Comparison of ENCODE assay signal across 18 mouse cellular contexts in the genomic region with DNA sequence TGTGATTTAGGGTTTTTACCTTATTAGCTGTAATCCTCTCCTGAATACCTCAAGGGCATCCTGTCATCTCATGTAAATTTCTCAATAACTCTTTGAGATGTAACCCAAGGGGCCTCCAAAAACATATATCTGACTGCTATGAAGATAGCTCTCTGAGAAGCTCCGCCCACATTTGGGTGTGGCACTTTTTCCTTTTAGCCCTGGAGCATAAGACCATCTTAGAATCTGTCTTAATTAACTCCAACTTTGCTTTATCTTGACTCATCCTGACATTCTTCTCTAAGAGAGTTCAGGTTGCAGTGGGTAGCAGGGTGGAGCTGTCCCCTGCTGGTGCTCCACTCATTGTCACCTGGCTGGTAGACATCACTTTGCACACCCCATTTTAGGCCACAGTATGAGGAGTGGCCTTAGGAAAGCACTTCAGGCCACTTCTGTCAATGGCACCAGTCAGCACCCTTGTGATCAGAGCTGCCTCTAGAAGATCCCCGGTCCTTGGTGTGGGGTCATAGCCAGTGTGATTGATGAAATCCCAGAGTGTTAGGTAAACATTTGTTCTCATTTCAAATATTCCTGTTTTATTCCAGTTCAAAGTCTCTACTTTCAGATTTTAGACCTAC. TPM values are rescaled to one million over a fixed set of nuclear protein-coding genes. Genes with fewer than 3 reads are reported as not detected.
DNase-seq lines count a peak whose midpoint lies in the region; ATAC-seq lines count a peak whose summit lies in the region.
"Had no signal": no experiment of that assay in that cellular context is flagged by ENCODE, and none has a peak within 500 bp of the region (broad histone marks: within the 10 kb centered on the region; RNA-seq: fewer than 3 reads in every experiment).

No protein-coding gene starts in this region.

- no peak overlapping the region for H3K27ac ChIP-seq in embryonic facial prominence, embryonic 15.5 days (replicated peaks)
- no peak overlapping the region for H3K27ac ChIP-seq in liver, embryonic 15.5 days (replicated peaks)
- H3K27ac ChIP-seq: heart, embryonic 13.5 days; hindbrain, embryonic 10.5 days; limb, embryonic 13.5 days; midbrain, embryonic 12.5 days had no signal

- H3K4me1 ChIP-seq in embryonic facial prominence, embryonic 15.5 days = no peaks in the 10 kb centered on the region
- peaks cover 31% of the 10 kb centered on the region for H3K4me1 ChIP-seq in liver, embryonic 15.5 days (replicated peaks)
- H3K4me1 ChIP-seq: midbrain, embryonic 12.5 days had no signal

- DNase-seq in adrenal gland, adult 2 months = peak; percentile 15
- no peak for DNase-seq in adrenal gland, adult (ENCODE audit: inconsistent age in 2 of 2, low spot score in 1 of 2)
- DNase-seq in lung, postnatal 25 days (ENCODE audit: low spot score) = peak; percentile 55
- DNase-seq in layer of hippocampus, postnatal 36 days = no peak
- DNase-seq in heart, postnatal 10 days = no peak
- DNase-seq in spleen, postnatal 36 days (ENCODE audit: low spot score in 2 of 2) = no peak
- DNase-seq: cerebellum, postnatal 36 days; gastrocnemius, postnatal 10 days; kidney, postnatal 36 days had no signal

- ATAC-seq in embryonic facial prominence, embryonic 15.5 days (ENCODE audit: insufficient number of reproducible peaks, low FRiP score, low TSS enrichment, low read depth) = 0 out of 2 replicates have a peak, but pooled peaks have one; percentile 15
- 0 out of 2 replicates have a peak, but pooled peaks have one; percentile 25 for ATAC-seq in liver, embryonic 15.5 days (ENCODE audit: insufficient read depth)
- ATAC-seq: forebrain, embryonic 14.5 days had no signal

- H3K36me3 ChIP-seq in embryonic facial prominence, embryonic 15.5 days = no peaks in the 10 kb centered on the region
- H3K36me3 ChIP-seq in liver, embryonic 15.5 days (replicated peaks) = no peaks in the 10 kb centered on the region
- H3K36me3 ChIP-seq: heart, embryonic 13.5 days; hindbrain, embryonic 10.5 days; limb, embryonic 13.5 days; midbrain, embryonic 12.5 days had no signal

- H3K4me3 ChIP-seq in embryonic facial prominence, embryonic 15.5 days (replicated peaks) = no peak overlapping the region
- H3K4me3 ChIP-seq in liver, embryonic 15.5 days (replicated peaks) = no peak overlapping the region
- H3K4me3 ChIP-seq: heart, embryonic 13.5 days; hindbrain, embryonic 10.5 days; limb, embryonic 13.5 days; midbrain, embryonic 12.5 days; myocyte had no signal

- intact Hi-C loops in heart, postnatal 10 days (cut with DNase I) = no loop called here

- no peak overlapping the region for H3K4me2 ChIP-seq in embryonic facial prominence, embryonic 15.5 days (replicated peaks)
- H3K4me2 ChIP-seq in liver, embryonic 15.5 days = no peak overlapping the region
- H3K4me2 ChIP-seq: heart, embryonic 13.5 days; limb, embryonic 13.5 days; midbrain, embryonic 12.5 days had no signal

- H3K9ac ChIP-seq in embryonic facial prominence, embryonic 15.5 days = no peak overlapping the region
- no peak overlapping the region for H3K9ac ChIP-seq in liver, embryonic 15.5 days
- H3K9ac ChIP-seq: heart, embryonic 13.5 days; limb, embryonic 13.5 days; midbrain, embryonic 12.5 days had no signal

- no peaks in the 10 kb centered on the region for H3K27me3 ChIP-seq in embryonic facial prominence, embryonic 15.5 days
- no peaks in the 10 kb centered on the region for H3K27me3 ChIP-seq in liver, embryonic 15.5 days
- H3K27me3 ChIP-seq: CH12.LX; limb, embryonic 13.5 days; midbrain, embryonic 12.5 days had no signal

- WGBS in embryonic facial prominence, embryonic 15.5 days = 77% methylated on average over 2 of the region's 2 CpGs
- 54% methylated on average over 2 of the region's 2 CpGs for WGBS in liver, embryonic 15.5 days (ENCODE audit: insufficient replicate concordance)

- H3K9me3 ChIP-seq in embryonic facial prominence, embryonic 15.5 days (replicated peaks) = no peaks in the 10 kb centered on the region
- H3K9me3 ChIP-seq in liver, embryonic 15.5 days (replicated peaks) = no peaks in the 10 kb centered on the region
- H3K9me3 ChIP-seq: hindbrain, embryonic 10.5 days; limb, embryonic 13.5 days had no signal

RNA-seq across cellular contexts. Expression of a gene that starts 6.1 kb away (rescaled TPM):
- 10 to 100 TPM; 28.3 to 34.2 TPM for total RNA-seq in adrenal gland, adult 2 months (2021)
- polyA plus RNA-seq in adrenal gland, adult 2 months (2012; rRNA removed) = 20.9 and 24.4 TPM in 2 replicates
- 54.3 and 58.1 TPM in 2 replicates for polyA plus RNA-seq in embryonic facial prominence, embryonic 15.5 days (2015; fragmentation: Nextera tagmentation; extraction: Ambion mirVana)
- 19.1 and 19.2 TPM in 2 replicates for polyA plus RNA-seq in liver, embryonic 15.5 days (2015; fragmentation: Nextera tagmentation; extraction: Ambion mirVana)
- total RNA-seq in layer of hippocampus, postnatal 36 days (2021) = 10 to 100 TPM; 77.7 to 81.5 TPM
- 10 to 100 TPM; 18.1 to 18.9 TPM for total RNA-seq in heart, postnatal 10 days (2021)

RNA-seq across cellular contexts. Expression of a gene that starts 52.7 kb away (rescaled TPM):
- 1 to 10 TPM; 5.6 TPM for total RNA-seq in adrenal gland, adult 2 months (2021)
- polyA plus RNA-seq in adrenal gland, adult 2 months (2012; rRNA removed) = 1.7 and 2.1 TPM in 2 replicates
- polyA plus RNA-seq in embryonic facial prominence, embryonic 15.5 days (2015; fragmentation: Nextera tagmentation; extraction: Ambion mirVana) = 10.7 and 11.9 TPM in 2 replicates
- 43.0 and 45.5 TPM in 2 replicates for polyA plus RNA-seq in liver, embryonic 15.5 days (2015; fragmentation: Nextera tagmentation; extraction: Ambion mirVana)
- total RNA-seq in layer of hippocampus, postnatal 36 days (2021) = 1 to 10 TPM; 2.6 to 3.1 TPM
- total RNA-seq in heart, postnatal 10 days (2021) = 1 to 10 TPM; 7.8 to 8.3 TPM

RNA-seq across cellular contexts. Expression of a gene that starts 53.8 kb away (rescaled TPM):
- total RNA-seq in adrenal gland, adult 2 months (2021) = 1 to 10 TPM; 3.4 to 6.5 TPM
- 16.4 and 23.6 TPM in 2 replicates for polyA plus RNA-seq in adrenal gland, adult 2 months (2012; rRNA removed)
- polyA plus RNA-seq in embryonic facial prominence, embryonic 15.5 days (2015; fragmentation: Nextera tagmentation; extraction: Ambion mirVana) = 3.6 TPM in 2 replicates
- 14.9 and 15.3 TPM in 2 replicates for polyA plus RNA-seq in liver, embryonic 15.5 days (2015; fragmentation: Nextera tagmentation; extraction: Ambion mirVana)
- total RNA-seq in layer of hippocampus, postnatal 36 days (2021) = 1 to 10 TPM; 6.6 to 7.7 TPM
- total RNA-seq in heart, postnatal 10 days (2021) = 1 to 10 TPM; 3.1 to 3.5 TPM

Comparison
In these comparisons a context has a peak if more than half of its experiments do, and no peak if none do; other contexts are left out.
1. DNase-seq: peak in adrenal gland, adult 2 months (single experiment) and lung, postnatal 25 days (single experiment); none in adrenal gland, adult (0 of 2), layer of hippocampus, postnatal 36 days (0 of 2), heart, postnatal 10 days (0 of 2) and spleen, postnatal 36 days (0 of 2).